Mouse (Mus musculus): ENCODE data around the gene 1700123O20Rik.

DNA sequence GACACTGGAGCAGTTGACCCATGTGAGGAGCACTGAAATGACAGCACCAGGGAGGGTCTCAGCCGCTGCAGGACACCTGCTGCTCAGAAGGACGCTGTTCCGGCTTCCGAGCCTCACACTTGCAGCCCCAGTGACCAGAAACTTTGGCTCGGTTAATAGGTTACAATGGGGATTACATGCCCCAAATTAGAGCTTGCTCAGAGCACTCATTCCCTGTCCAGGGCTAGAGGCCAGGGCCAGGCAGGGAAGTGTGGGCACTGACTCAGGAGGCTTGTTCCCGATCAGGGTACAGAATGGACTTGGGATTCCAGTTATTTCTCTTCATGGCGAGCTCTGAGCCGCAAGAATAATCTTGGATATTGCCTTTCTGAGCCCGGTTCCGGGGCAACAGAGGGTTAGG, 51.6 kb downstream of the 1700123O20Rik start:
- TF ChIP-seq CTCF (IDR thresholded peaks at IDR 0.05; ENCODE audit: extremely low read depth, insufficient read length, insufficient replicate concordance, low read depth, low read length) (no peak), POLR2A (IDR thresholded peaks at IDR 0.05; ENCODE audit: low read depth, low read length) (no peak)

Data from small intestine, adult 2 months (tissue).